Mouse (Mus musculus) liver (tissue): ENCODE data around the gene Pithd1.
"Not testable (repeated sequence)": the region's sequence is repeated elsewhere in the genome, so short reads cannot be mapped to it uniquely, and the experiment has no call there.

ENCODE experiments used
- DNase-seq: peaks from one replicate; pipeline ENCODE4 v3.0.0-alpha.2; 2020; ENCODE audit warnings: mixed read lengths

Gene Pithd1

DNA sequence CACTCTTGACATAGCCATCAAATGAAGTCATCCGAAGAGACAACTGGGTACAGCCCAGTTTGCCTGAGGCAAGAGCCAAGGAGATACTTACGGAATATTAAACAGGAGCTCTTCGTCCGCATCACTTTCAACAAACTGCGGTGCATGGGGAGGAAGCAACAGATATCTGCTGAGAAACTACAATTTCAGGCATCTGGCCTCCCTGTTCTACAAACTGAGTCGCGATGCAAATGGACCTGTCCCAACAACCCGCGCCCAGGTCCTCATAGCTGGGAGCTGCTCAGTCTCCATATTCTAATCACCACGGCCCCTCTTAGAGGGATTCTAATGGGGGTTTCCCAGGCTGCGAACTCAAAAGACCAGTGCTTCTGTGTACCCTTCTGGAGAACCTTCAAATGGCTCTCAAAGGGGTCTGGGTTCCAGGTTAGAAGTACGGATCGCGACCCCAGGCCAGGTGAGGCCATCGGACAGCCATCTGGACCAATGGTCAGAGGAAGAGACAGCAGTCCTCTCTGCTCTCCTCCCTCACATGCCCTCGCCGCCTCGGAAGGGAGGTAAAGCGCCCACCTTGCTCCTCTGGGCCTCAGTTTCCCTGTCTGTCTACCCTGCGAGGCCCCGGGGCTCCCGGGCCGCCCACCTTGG lies 642 bp downstream of the Pithd1 start:
- DNase-seq: peak; percentile 50

DNA sequence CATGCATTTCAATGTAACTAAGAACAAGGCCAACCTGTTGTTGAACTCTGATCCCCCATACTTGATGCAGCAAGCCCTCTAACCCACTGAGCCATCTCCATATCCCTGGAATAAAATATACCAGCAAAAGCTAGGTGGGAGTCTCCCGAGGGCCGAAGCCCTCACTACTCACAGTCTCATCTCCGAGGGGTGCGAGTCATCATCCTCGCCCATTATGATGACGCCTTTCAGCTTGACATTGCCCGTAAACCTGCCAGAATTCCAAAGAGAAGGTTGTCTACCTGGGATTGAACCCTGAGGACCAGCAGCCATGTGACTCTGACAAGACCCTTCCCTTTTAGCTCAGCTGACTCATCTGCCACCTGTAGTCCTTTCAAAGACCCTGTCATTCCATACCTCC lies 1.3 kb downstream of the Pithd1 start:
- no peak for DNase-seq

DNA sequence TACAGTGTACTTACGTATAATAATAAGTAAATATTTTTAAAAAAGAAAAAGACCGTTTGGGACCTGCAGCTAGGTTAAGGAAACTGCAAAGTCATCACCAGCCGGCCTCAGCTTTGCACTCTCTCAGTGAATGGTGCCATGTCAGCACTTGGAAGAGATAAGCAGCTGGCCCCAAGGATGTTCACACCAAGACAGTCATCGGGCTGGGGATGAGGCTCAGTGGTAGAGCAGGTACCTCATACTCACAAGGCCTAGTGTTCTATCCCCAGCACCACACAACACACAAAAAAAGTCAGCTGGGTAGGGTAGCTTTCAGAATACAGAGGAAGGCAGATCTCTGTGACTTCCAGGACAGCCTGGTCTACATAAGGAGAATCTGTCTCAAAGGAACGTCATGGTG lies 1.9 kb downstream of the Pithd1 start:
- peak; percentile 90 for DNase-seq

DNA sequence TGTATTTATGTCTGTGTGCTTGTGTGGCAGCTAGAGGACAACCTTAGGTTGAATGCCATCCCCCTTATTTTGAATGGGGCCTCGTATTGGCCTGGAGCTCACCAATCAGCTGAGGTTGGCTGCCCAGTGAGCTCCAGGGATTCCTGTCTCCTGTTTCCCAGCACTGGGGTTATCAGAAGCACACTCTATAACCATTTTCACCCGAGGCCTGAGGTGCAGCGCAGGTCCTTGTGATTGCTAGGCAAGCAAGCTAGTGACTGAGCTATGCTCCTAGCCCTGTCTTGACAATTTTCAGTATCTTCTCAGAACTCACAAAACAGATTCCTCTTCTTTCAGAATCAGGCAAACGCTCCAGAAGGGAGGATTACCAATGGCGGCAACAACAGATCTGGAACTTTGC lies 2.5 kb downstream of the Pithd1 start:
- DNase-seq: peak; percentile 34

DNA sequence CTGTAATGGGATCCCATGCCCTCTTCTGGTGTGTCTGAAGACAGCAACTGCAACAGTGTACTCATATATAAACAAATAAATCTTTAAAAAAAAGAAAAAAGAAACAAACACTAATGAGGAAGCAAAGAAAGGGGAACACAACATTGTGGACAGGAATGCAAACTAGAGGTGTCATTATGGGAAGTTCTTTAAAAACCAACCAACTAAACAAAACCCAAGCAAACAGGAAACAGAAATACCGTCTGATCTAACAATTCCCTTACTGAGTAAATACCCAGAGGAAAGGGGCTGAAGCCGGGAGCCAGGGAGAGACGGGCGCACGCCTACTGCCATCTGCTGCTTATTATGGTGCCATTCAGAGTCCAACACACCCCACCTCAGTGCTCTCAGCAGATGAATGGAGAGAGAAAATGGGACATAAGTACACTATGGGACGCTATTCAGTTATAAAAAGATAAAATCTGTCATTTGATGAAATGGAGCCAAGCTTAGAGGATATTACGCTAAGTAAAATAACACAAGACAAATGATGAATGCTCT lies 5.5 kb downstream of the Pithd1 start:
- no peak for DNase-seq

DNA sequence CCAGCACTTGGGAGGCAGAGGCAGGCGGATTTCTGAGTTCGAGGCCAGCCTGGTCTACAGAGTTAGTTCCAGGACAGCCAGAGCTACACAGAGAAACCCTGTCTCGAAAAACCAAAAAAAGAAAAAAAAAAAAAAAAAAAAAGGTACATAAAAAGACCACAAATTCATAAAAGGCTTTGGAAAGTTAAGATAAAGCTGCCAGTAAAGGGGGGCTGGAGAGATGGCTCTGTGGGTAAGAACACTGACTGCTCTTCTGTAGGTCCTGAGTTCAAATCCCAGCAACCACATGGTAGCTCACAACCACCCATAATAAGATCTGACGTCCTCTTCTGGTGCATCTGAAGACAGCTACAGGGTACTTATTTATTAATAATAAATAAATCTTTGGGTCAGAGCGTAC lies 6.8 kb downstream of the Pithd1 start:
- DNase-seq: not testable (repeated sequence)

DNA sequence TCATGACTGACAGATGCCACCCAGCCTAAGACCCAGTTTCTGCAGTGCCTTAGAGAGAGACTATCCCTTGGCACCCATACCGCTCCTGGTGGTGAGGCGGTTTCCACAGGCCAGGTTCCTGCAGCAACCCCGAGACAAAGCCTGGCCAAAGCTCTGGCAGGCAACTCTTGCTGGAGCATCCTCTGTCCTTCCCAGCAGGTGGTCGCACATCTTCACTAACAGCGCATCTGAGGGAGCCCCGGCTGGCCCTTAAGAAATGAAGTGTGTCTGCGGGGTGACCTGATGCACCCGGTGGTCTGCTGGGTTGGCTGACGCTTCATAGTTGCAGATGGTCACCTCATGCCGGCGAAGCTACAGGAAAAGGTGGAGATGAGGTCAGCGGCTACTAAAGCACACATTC lies 10.9 kb downstream of the Pithd1 start:
- DNase-seq: no peak

DNA sequence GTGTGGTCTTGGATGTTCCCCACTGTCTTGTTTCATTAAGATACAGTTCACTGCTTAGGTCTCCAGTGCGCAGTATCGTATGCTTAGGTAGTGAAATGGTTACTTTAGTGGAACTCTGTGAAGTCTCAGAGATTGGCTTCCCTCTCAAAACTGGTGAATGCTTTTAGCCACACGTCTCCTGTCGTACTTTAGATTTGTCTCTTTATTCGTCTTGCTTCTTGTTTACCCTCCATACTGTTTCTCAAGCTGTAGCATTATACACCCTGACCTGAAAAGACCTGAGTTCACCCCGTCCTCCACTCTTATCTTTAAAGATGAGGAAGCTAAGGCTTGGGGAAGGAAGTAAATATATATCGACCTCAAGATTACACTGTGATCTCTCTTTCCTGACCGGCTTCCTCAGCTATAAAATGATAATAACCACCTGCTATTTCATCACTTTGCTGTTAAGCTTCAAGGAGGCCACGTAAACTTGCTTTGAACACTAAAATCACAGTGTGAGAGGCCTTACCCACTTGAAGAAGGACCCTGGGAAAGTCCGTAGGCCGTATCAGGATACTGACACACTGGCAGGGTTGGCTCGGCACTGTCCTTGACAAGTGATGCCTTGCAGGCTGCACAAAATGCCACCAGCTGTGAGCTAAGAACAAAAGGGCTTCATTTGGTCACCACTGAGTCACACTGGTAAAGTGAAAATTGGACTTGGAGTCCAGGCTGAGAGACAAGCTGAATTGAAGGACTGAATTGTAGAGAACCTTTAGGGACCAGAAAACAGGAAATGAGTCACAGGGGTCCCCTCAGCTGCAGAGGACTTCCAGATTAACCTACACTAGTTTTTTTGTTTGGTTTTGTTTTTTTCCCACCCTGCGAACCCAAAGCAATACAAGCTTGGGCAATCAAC lies 13.9 kb downstream of the Pithd1 start:
- DNase-seq: no peak

DNA sequence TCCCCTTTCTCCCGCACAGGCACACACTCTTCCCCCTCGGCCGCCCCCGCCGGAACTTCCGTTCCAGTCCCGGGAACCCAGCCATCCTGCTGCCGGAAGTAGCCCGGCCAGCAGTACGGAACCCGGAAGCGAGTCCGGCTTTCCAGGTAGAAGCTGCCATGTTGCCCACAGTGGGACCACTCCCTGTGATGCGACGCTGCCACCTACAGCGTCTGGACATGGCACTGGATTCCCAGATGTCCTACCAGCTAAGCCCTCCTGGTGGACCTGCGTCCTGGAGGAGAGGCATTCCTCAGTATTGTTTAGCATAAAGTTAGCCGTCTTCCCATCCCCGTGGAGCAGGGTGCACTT lies 14.5 kb downstream of the Pithd1 start, which contains the start of gene Lypla2:
Gene Lypla2 (minus strand): TSS at position 71 of the 351 bp plus-strand sequence.
- peak; percentile 83 for DNase-seq

DNA sequence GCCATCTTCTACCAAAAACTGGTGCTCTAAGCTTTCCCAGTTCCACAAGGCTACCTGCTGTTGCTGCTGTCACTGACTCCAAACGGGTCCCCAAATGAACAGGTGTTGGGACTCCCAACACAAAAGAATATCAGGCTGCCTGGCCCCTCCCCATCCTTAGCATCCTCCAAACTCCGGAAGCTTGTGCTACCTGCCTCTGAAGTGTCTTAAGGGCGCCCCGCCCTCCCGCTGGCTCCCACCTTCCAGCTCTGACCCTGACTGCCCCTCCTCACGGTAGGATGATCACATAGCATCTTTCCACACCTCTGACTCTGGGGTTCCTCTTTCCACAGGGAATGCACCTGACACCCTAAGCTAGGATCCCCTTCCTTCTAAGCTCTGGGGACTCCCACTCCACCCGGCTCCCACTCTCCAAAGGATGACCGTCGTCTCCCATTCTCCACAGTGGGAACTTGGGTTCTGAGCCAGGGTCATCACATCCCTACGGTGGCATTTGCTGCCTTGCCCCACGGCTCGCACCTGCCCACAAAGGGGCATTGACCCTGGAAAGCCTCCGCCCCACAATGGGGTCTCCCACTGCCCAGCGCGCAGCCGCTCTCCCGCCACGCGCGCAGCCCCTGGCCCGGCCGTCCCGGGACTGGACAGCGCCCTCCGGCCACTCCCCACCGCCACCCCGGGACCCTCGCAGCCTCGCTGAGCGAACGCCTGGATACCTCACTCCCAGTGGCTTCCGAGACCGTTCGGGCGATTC lies 15.1 kb downstream of the Pithd1 start:
- DNase-seq: no peak

DNA sequence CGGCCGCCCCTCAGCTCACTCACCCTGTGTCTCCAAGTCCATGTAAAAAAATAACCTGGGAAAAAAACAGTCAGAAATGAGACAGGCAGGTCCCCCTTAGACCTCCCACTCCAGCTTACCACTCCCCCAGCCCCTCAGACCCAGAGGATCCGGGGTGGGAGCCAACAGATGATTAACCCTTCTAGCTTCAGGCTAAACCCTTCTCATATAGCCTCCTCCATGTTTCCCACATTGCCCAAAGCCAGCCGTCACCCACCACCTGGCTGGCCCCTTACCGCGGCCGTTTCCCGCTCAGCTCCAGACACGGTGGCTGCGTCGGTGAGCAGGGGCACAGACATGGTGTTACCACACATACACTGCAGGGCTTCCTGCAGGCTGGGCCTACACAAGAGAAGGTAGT lies 16.5 kb downstream of the Pithd1 start:
- no peak for DNase-seq

DNA sequence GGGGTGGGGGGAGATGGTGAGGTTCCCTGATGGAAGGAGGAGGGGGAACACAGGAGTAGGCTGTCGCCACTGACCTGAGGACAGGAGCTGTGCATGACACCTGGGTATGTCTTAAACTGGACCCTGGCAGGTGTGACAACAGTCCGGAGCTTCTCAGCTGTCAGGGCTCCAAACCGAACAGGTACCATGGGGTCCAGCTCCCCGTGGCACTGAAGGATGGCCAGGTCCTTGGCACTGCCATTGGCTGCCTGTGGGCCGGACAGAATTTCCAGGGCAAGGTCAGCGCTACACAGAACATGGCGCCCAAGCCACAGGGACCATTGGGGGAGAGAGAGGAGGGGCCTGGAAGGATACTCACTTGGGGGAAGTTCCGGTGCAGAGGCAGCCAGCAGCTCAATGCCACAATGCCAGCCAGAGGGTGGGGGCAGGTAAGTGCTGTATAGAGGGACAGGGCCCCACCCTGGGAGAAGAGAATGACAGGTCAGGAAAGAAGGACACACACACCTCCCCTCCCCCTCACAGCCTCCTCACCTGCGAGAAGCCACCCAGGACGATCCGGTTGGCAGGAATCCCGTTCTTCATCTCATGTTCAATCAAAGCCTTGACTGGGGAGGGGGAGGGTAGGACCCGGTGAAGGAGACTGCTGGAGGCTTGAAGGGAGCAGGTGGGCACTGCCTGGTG lies 17.9 kb downstream of the Pithd1 start:
- no peak for DNase-seq

DNA sequence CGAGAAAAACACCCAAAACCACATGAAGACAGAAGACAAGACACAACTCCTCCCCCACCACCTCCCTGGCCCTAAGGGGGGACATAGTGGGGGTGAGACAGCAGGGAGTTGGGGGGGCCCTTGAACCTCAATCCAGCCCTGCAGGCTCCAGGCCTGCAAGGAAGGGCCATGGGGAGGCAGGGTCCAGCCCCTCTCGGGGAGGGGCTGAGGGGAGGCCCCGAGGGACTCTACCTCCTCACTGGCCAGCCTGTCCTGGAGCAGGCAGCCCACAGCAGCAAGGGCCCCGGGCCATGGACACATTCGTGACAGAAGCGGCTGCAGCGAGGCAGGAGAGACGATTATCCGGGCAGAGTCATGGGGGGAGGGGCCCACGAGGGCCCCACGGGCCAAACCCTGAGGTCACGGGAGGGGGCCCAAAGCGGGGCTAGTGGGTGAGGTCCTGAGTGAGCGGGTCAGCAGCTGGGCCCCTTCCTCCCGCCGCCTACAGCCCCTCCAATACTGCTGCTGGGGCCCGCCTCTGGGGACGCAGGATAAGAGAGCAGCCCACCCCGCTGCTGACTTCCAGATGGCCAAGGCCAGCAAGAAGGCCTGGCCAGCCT lies 18.7 kb downstream of the Pithd1 start:
- DNase-seq: no peak

DNA sequence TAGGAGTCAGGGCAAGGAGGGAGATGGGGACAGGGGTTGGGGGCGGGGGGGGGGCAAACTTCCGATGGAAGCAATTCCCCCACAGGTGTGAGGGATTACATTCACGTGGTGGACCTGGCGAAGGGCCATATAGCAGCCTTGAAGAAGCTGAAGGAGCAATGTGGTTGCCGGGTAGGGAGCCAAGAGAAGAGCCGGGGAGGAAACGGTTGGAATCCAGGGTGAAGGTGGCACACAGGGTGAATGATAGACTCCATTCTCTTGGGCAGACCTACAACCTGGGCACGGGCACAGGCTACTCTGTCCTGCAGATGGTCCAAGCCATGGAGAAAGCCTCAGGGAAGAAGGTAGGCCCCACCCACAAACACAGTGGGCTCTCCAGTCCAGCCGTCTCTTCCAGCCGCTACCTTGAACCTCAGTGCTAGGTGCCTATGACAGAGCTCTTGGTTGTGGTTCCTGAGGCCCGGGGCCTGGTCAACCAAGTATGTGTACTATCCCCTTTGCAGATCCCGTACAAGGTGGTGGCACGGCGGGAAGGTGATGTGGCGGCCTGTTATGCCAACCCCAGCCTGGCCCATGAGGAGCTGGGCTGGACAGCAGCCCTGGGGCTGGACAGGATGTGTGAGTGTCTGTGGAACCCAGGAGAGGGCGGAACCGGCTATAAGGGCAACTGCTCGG lies 19.8 kb downstream of the Pithd1 start:
- DNase-seq: no peak

DNA sequence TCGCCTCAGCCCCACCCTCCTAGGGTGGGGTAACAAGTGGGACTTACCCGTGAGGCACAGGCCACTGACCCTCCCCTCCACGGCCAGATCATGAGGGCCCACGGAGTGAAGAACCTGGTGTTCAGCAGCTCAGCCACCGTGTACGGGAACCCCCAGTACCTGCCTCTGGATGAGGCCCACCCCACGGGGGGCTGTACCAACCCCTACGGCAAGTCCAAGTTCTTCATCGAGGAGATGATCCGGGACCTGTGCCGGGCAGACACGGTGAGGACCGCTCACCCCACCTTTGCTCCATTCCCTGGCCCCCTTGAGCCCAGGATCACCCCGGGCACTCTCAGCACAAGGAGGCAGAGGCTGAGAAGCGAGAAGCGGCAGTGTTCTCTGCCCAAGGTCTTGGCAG lies 20.8 kb downstream of the Pithd1 start:
- no peak for DNase-seq

DNA sequence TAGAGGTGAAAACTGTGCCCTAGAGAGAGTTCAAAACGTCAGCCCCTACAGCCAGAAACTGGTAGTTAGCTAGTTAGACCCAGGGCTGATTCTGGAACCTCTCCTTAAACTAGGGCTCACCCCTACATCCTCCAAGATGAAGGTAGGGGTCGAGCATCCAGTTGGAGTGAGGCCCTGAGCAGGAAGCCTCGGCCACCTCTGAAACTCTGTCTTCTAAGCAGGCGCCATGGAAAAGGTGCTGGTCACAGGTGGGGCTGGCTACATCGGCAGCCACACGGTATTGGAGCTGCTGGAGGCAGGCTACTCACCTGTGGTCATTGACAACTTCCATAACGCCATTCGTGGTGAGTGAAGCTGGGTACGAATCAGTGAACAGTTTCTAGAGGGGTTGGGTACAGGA lies 22.0 kb downstream of the Pithd1 start:
- DNase-seq: no peak

DNA sequence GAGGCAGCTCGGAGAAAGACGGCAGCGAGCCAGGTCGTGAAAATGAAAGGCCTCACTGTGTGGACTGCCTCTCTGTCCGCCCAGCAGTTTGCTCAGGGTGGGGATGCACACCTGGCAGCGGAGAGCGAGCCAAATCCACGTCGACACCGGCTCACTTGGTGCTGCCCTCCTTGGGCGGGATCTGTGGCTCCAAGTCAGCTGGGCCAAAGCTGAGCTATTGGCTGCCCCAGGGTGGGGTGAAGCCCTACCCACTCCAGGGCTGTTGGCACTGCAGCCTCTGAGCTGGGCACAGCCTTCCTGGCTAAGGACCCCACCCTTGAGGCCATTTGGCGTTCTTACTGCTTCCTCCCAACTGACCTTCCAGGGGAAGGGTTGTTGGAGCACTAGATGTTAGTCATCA lies 22.6 kb downstream of the Pithd1 start:
- peak; percentile 65 for DNase-seq

DNA sequence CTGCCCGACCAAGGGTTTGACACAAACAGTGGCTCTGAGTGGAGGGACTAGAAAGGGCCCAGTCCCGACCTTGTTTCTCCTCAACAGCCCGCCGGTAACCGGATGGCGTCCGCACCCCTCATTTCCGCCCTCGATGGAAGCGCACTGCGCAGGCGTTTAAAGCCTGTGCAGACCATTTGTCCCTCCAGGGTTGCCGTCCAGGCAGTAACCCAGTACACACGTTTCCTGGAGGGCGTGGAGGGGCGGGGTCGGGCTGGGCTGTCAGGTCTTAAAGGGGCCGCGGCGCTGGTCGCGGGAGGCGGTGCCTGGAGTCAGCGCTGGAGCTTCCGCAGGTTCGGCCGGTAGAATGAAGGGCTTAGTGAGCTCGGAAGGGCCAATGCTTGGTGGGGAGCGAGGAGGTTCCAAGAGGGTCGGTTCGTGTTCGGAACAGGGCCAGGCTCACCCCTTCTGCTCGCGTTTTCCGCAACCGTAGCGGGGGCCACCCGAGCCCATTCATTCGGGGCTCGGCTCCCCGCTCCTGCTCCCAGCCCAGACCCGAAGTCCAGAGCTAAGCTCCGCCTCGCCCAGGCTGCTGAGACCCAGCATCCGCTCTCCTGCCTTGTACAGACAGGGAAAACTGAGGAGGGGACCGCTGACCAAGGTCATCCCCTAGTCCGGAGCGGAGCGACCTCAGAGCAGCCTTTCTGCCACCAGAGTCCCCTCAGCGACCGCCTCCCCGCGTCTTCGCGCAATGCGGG lies 23.4 kb downstream of the Pithd1 start, which contains the start of gene Gale:
Gene Gale (plus strand): TSS at position 271 of the 737 bp plus-strand sequence.
- peak; percentile 98 for DNase-seq

DNA sequence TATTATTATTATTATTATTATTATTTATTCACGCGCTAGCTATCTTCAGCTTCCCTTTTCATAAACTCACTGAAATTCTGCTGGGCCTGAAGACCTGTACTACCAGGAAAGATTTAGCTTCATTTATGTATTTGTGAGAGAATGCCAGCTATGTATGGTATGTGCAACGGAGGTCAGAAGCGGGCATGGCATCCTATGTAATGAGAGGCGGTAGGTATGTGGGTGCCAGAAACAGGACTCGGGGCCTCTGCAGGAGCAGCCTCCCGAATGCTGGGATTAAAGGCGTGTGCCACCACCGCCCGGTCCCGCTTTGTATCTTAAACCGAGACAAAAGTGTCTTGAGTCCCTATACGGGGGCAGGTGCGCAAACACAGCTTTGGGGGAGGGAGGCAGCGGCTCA lies 24.1 kb downstream of the Pithd1 start:
- DNase-seq: no peak

DNA sequence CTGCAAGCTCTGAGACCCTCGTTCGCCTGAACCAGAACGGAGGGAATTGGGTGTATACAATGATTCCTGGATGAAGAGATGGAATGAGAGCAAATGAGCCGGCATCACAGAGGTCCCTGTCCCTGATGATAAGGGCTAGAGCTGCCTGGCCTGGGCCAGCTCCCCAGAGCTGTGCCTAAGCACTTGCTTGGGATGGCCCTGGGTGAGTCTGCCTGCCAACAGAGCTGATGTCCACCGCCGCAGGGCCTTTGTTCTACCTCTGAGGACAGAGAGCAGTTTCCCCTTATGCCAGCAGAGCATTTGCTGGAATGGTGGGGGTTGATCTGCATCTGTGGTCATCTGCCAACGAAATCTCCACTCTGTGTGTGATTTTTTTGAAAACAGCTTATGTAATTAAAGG lies 24.9 kb downstream of the Pithd1 start:
- DNase-seq: no peak

DNA sequence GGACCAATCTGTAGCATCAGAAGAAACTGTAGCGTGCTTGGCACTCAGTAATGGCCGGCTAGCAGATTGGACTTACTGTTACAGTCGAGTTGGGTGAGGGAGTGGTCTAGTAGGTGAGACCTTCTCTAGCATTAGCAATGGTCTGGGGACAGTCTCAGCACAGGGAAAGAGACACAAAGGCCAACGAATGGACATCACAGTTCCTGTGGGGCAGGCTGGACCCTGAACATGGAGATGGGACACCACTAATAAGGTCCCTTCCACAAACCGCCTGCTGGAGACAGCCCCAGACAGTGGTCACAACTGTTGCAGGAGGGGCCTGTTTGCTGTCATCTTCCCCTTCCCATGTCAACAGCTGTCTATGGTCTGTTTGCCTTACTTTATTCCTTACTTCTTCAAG lies 25.4 kb downstream of the Pithd1 start:
- DNase-seq: no peak
